ENCODE assay signal across 27 mouse cellular contexts in the genomic region with DNA sequence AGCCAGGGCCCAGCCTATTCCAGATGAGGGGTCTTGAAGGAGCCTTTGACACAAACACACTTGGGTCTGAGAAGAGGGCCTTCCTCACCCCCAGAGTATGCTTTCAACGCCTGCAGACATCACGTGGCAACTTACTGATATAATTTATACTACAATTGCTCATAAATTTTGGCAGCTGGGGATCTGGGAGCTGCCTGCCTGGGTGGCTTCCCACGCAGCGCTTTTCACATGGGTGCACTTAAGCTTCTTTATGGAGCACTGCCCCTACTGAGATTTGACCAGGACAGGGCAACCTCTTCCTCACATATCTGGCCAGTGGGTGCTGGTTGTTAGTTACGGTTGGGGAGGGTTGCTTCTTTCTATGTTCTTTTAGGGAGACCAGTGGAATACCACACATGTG.
A peak's percentile ranks its signal among the peaks of the same experiment; 100 is the strongest.
DNase-seq lines count a peak whose midpoint lies in the region; ATAC-seq lines count a peak whose summit lies in the region.
"Had no signal": no experiment of that assay in that cellular context is flagged by ENCODE, and none has a peak within 500 bp of the region (broad histone marks: within the 10 kb centered on the region; RNA-seq: fewer than 3 reads in every experiment).

No protein-coding gene starts in this region.

- no peak for ATAC-seq in intestine, embryonic 15.5 days
- ATAC-seq: CD4-positive, CD25-positive, alpha-beta regulatory T cell, adult 4 months; hindbrain, postnatal 0 days; liver, embryonic 12.5 days had no signal

- 46% methylated on average over 5 of the region's 5 CpGs for WGBS in intestine, embryonic 15.5 days

- H3K27me3 ChIP-seq in intestine, embryonic 15.5 days (replicated peaks): no peaks in the 10 kb centered on the region
- H3K27me3 ChIP-seq: embryonic facial prominence, embryonic 12.5 days; heart, embryonic 12.5 days; limb, embryonic 13.5 days; midbrain, embryonic 12.5 days; neural tube, embryonic 15.5 days had no signal

- no peak overlapping the region for H3K4me3 ChIP-seq in intestine, embryonic 15.5 days (replicated peaks)
- H3K4me3 ChIP-seq: embryonic facial prominence, embryonic 12.5 days; erythroblast, embryonic 14.5 days; forebrain, embryonic 12.5 days; heart, embryonic 12.5 days; limb, embryonic 13.5 days; liver, embryonic 12.5 days; midbrain, embryonic 12.5 days; neural tube, embryonic 15.5 days had no signal

- H3K9ac ChIP-seq in intestine, embryonic 15.5 days: no peak overlapping the region
- H3K9ac ChIP-seq: embryonic facial prominence, embryonic 12.5 days; forebrain, embryonic 12.5 days; heart, embryonic 12.5 days; limb, embryonic 13.5 days; liver, embryonic 12.5 days; midbrain, embryonic 12.5 days; neural tube, embryonic 15.5 days had no signal

- intact Hi-C loops in left cerebral cortex, postnatal 25 days (cut with DNase I): loop anchor here (5.0 kb wide), 1 partner anchor 88 kb away; no protein-coding TSS in a partner anchor
- intact Hi-C loops in left cerebral cortex, postnatal 4 days (cut with DNase I): no loop called here
- intact Hi-C loops in gastrocnemius, postnatal 36 days (cut with DNase I): no loop called here

- peak; percentile 52 for DNase-seq in heart, adult 11 months
- no peak for DNase-seq in heart, postnatal 4 days
- peak; percentile 58 to 76 for DNase-seq in left cerebral cortex, postnatal 25 days (ENCODE audit: low spot score in 2 of 2)
- no peak for DNase-seq in left cerebral cortex, postnatal 4 days
- DNase-seq in layer of hippocampus, adult 18-20 months (ENCODE audit: low spot score in 2 of 2): peak; percentile 37 to 73
- peak; percentile 45 to 46 for DNase-seq in layer of hippocampus, postnatal 36 days
- no peak for DNase-seq in gastrocnemius, postnatal 36 days
- DNase-seq: adrenal gland, postnatal 36 days; cerebellum, adult 11 months; cerebellum, postnatal 25 days; gastrocnemius, postnatal 10 days; heart, adult 18-20 months; heart, postnatal 10 days; kidney, adult 11 months; lung, adult 18-20 months; lung, postnatal 10 days had no signal

- no peak overlapping the region for H3K4me2 ChIP-seq in intestine, embryonic 15.5 days (replicated peaks)
- H3K4me2 ChIP-seq: embryonic facial prominence, embryonic 12.5 days; forebrain, embryonic 12.5 days; heart, embryonic 12.5 days; limb, embryonic 13.5 days; liver, embryonic 12.5 days; midbrain, embryonic 12.5 days; neural tube, embryonic 15.5 days had no signal

- no peaks in the 10 kb centered on the region for H3K9me3 ChIP-seq in intestine, embryonic 15.5 days
- H3K9me3 ChIP-seq: embryonic facial prominence, embryonic 12.5 days; forebrain, embryonic 12.5 days; heart, embryonic 12.5 days; limb, embryonic 13.5 days; liver, embryonic 12.5 days; midbrain, embryonic 12.5 days; neural tube, embryonic 15.5 days had no signal

- no peak overlapping the region for H3K27ac ChIP-seq in intestine, embryonic 15.5 days
- H3K27ac ChIP-seq: embryonic facial prominence, embryonic 12.5 days; forebrain, embryonic 12.5 days; hindbrain, postnatal 0 days; limb, embryonic 13.5 days; liver, embryonic 12.5 days; midbrain, embryonic 12.5 days; neural tube, embryonic 15.5 days had no signal

- peaks cover 4% of the 10 kb centered on the region; the same call in 1 of the 2 replicates for H3K4me1 ChIP-seq in intestine, embryonic 15.5 days (replicated peaks)
- H3K4me1 ChIP-seq: liver, embryonic 12.5 days had no signal

- no peaks in the 10 kb centered on the region for H3K36me3 ChIP-seq in intestine, embryonic 15.5 days
- H3K36me3 ChIP-seq: embryonic facial prominence, embryonic 12.5 days; forebrain, embryonic 12.5 days; heart, embryonic 12.5 days; limb, embryonic 13.5 days; liver, embryonic 12.5 days; midbrain, embryonic 12.5 days; neural tube, embryonic 15.5 days had no signal

Comparison
In these comparisons a context has a peak if more than half of its experiments do, and no peak if none do; other contexts are left out.
1. DNase-seq: peak in heart, adult 11 months (single experiment), left cerebral cortex, postnatal 25 days (2 of 2), layer of hippocampus, adult 18-20 months (2 of 2) and layer of hippocampus, postnatal 36 days (2 of 2); none in heart, postnatal 4 days (single experiment), left cerebral cortex, postnatal 4 days (single experiment) and gastrocnemius, postnatal 36 days (0 of 2).